Mouse (Mus musculus) embryo, embryonic 10.5 days (tissue): ENCODE data around the gene Serpinb8.

Source experiments
- DNase-seq: peaks from one replicate; pipeline ENCODE4 v3.0.0-alpha.2; 2015; ENCODE audit warnings: low spot score

Gene Serpinb8

GRCm38 (mm10) chr1:107589691-107590470, at the start of gene Serpinb8:
Serpinb8 (plus strand) TSS chr1:107590006.
- no peak for DNase-seq

- DNase-seq: no peak
These were observed 30.3 kb upstream of the Serpinb8 start for GRCm38 (mm10) chr1:107559494-107559893.

GRCm38 (mm10) chr1:107562110-107562509, 27.7 kb upstream of the Serpinb8 start:
- DNase-seq: no peak

GRCm38 (mm10) chr1:107565644-107566043, 24.2 kb upstream of the Serpinb8 start:
- DNase-seq: peak; percentile 22

GRCm38 (mm10) chr1:107576094-107576493, 13.7 kb upstream of the Serpinb8 start:
- no peak for DNase-seq

- no peak for DNase-seq
These were observed 12.3 kb upstream of the Serpinb8 start for GRCm38 (mm10) chr1:107577514-107577913.

GRCm38 (mm10) chr1:107581220-107581619, 8.6 kb upstream of the Serpinb8 start:
- no peak for DNase-seq

GRCm38 (mm10) chr1:107582900-107583299, 6.9 kb upstream of the Serpinb8 start:
- no peak for DNase-seq

GRCm38 (mm10) chr1:107583958-107584376, 5.8 kb upstream of the Serpinb8 start:
- DNase-seq: no peak

GRCm38 (mm10) chr1:107584932-107585331, 4.9 kb upstream of the Serpinb8 start:
- no peak for DNase-seq

GRCm38 (mm10) chr1:107586196-107586595, 3.6 kb upstream of the Serpinb8 start:
- no peak for DNase-seq

- DNase-seq: no peak
These were observed 1.6 kb upstream of the Serpinb8 start for GRCm38 (mm10) chr1:107588206-107588605.

- peak; percentile 2 for DNase-seq
These were observed 1.2 kb upstream of the Serpinb8 start for GRCm38 (mm10) chr1:107588642-107589041.

GRCm38 (mm10) chr1:107592644-107593043, 2.8 kb downstream of the Serpinb8 start:
- DNase-seq: no peak

GRCm38 (mm10) chr1:107593469-107593868, 3.7 kb downstream of the Serpinb8 start:
- no peak for DNase-seq

GRCm38 (mm10) chr1:107596874-107597273, 7.1 kb downstream of the Serpinb8 start:
- DNase-seq: no peak

GRCm38 (mm10) chr1:107598476-107598875, 8.7 kb downstream of the Serpinb8 start:
- peak; percentile 52 for DNase-seq

- DNase-seq: no peak
These were observed 19.1 kb downstream of the Serpinb8 start for GRCm38 (mm10) chr1:107608942-107609341.

GRCm38 (mm10) chr1:107614087-107614486, 24.3 kb downstream of the Serpinb8 start:
- no peak for DNase-seq

GRCm38 (mm10) chr1:107622017-107622416, 32.2 kb downstream of the Serpinb8 start:
- DNase-seq: no peak

GRCm38 (mm10) chr1:107635936-107636335, 46.1 kb downstream of the Serpinb8 start:
- DNase-seq: peak; percentile 74

GRCm38 (mm10) chr1:107638056-107638455, 48.2 kb downstream of the Serpinb8 start:
- no peak for DNase-seq

- no peak for DNase-seq
These were observed 48.7 kb downstream of the Serpinb8 start for GRCm38 (mm10) chr1:107638459-107638858.
